Mouse (Mus musculus): ENCODE data around the gene 1110008L16Rik. TPM values are rescaled to one million over a fixed set of nuclear protein-coding genes. Genes with fewer than 3 reads are reported as not detected.
A peak's percentile ranks its signal among the peaks of the same experiment; 100 is the strongest.

Gene 1110008L16Rik
- polyA plus RNA-seq, 1 experiment from 2014 or later, result 13.9 TPM

DNA sequence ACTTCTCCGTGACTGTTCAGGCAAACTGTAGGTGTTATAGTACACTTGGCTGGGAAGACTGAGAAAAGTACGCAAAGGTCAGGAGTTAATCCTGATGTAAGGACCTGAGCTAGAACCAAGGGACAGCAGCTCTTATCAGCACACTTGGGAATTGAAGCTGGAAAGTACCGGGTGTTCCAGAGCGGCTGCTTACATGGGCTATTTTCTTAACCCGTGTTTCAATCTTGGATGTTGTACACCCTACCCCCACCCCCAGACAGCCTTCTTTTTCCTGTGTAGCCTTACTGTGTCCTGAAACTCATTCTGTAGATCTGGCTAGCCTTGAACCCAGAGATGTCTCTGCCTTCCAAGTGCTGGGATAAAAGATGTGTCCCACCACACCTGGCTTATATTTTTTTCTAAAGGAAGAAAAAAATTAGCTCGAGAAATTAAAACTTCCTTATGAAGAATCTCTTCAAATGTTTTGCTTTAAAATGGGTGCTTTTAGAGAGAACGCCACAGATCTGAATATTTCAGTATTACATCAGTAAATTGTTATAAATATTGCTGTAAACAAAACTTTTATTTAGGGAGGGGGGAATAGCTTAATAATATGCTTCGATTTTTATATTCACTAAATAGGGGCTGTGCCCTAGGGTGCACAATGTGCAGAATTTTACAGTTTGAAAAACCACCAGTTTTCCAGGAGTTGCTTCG, 98.3 kb downstream of the 1110008L16Rik start:
- ATAC-seq (ENCODE audit: borderline replicate concordance, extremely low read depth, low FRiP score, low TSS enrichment), result no peak
- H3K4me2 ChIP-seq, result peak overlapping the region; percentile 72
- H3K27ac ChIP-seq, result peak overlapping the region; percentile 93
- WGBS, result 50% methylated on average over 9 of the region's 9 CpGs
- peak overlapping the region; percentile 94 for H3K4me3 ChIP-seq
- peaks cover 17% of the 10 kb centered on the region for H3K4me1 ChIP-seq
- H3K27me3 ChIP-seq, result no peaks in the 10 kb centered on the region
- no peaks in the 10 kb centered on the region for H3K36me3 ChIP-seq
- peak overlapping the region; percentile 59 for H3K9ac ChIP-seq
- no peaks in the 10 kb centered on the region for H3K9me3 ChIP-seq

DNA sequence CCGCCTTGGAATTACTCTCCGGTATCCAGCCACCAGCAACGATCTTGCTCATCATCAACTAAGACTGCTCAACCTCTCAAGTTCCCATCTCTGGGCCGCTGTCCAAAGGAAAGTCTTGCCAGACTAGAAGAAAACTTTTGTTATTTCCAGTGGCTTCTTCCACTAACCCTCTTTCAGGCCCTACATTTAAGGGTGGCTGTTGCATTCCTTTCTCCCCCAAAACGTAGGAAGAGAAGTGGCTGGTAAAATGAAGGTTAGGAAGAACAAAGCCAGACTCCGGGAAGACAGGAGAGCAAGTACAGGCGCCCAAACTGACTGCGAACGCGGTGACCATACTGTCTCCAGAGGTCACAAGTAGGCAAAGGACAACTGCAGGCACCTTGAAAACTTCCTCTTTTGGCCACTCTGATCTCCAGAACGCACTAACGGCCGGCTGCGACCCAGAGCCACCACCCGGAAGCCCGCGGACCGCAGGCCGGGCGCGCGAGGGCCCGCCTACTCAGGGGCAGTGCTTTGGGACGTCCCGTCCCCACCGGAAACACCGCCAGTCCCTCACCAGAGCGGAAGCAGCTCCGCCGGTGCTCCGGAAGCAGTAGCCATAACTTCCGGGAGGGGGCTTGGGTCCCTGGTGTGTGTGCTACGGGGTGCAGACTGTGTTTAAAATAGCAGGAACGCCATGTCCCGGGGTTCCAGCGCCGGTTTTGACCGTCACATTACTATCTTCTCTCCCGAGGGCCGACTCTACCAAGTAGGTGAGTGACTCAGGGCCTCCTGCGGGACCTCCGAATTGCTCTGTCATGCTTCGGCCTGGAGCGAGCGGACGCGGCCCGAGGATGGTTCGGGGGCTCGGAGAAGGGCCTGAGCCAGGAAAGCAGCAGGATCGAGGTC, 99.1 kb downstream of the 1110008L16Rik start:
- Histone ChIP-seq H3K36me3 (no peaks in the 10 kb centered on the region), H3K9ac (peak overlapping the region; percentile 98), H3K4me1 (peaks cover 17% of the 10 kb centered on the region), H3K4me3 (peak overlapping the region; percentile 94), H3K27me3 (no peaks in the 10 kb centered on the region), H3K4me2 (peak overlapping the region; percentile 72), H3K9me3 (no peaks in the 10 kb centered on the region), H3K27ac (peak overlapping the region; percentile 93)
- ATAC-seq (ENCODE audit: borderline replicate concordance, extremely low read depth, low FRiP score, low TSS enrichment), result peak; percentile 100
- under 1% methylated on average over 51 of the region's 51 CpGs for WGBS

DNA sequence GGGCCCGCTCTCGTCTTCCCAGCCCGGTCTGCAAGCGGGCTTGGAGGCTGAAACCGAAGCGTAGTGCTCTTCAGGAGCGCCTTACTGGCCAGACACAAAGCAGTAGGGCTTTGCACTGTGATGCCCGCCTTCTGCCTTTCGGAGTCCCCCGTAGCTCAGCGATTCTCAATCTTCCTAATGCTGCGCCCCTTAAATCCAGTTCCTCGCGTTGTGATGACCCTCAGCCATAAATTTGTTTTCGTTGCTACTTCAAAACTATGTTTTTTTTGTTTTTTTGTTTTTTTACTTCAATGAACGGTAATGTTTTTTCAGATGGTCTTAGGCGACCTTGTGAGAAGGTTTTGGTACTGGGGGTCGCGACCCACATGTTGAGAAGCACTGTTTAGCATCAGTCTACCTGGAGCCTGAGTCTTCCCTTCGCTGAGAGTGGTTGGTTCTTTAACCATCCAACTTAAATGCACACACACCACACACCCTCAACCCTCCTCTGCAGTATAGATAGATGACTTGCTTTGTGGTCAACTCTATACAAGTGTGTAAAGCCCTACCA, 99.8 kb downstream of the 1110008L16Rik start:
- Histone ChIP-seq H3K9ac (peak overlapping the region; percentile 98), H3K4me1 (peaks cover 17% of the 10 kb centered on the region), H3K4me2 (peak overlapping the region; percentile 72), H3K27ac (peak overlapping the region; percentile 93), H3K36me3 (0 out of 2 replicates have a peak, but pooled peaks cover 4% of the 10 kb centered on the region), H3K27me3 (no peaks in the 10 kb centered on the region), H3K4me3 (peak overlapping the region; percentile 94), H3K9me3 (no peaks in the 10 kb centered on the region)
- WGBS, result 1% methylated on average over 20 of the region's 20 CpGs
- 0 out of 2 replicates have a peak, but pooled peaks have one; percentile 6 for ATAC-seq (ENCODE audit: borderline replicate concordance, extremely low read depth, low FRiP score, low TSS enrichment)

DNA sequence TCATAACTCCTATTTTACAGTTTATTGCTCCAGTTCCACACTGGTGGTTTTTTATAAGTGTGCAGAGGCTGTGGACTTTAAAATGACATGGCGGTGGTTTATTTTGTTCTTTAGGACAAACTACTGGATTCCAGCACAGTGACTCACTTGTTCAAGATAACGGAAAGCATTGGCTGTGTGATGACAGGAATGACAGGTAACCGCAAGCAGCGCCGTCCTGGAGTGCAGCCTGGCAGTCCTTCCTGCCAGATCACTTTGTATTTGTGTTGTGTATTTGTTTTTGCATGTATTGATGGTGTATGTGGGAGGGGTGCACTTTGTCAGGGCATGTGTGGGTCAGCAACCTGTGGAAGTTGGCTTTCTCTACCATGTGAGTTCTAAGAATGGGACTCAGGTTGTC, 108.5 kb downstream of the 1110008L16Rik start:
- Histone ChIP-seq H3K4me2 (no peak overlapping the region), H3K4me1 (no peaks in the 10 kb centered on the region), H3K4me3 (no peak overlapping the region), H3K27ac (no peak overlapping the region), H3K9me3 (no peaks in the 10 kb centered on the region), H3K36me3 (peaks cover 48% of the 10 kb centered on the region), H3K9ac (no peak overlapping the region), H3K27me3 (no peaks in the 10 kb centered on the region)
- no peak for ATAC-seq (ENCODE audit: borderline replicate concordance, extremely low read depth, low FRiP score, low TSS enrichment)
- 72% methylated on average over 5 of the region's 5 CpGs for WGBS

DNA sequence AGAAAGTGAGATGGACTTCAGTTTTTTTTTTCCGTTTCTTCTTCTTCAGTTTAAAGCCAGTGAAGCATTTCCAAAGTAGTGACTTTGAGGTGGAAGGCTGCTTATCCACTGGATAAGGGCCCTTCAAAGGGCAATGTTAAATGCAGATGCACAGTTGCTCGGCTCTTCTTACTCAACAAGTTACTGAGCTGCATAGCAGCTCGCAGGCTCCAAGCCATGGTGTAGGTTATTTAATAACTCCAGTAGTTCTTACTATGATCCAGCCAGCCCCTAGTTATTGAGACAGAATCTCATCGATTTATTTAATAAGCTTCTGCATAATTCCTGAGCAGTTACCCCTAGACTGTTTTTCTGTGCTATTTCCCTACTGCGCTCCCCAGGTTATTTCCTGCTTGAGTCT, 115.9 kb downstream of the 1110008L16Rik start:
- Histone ChIP-seq H3K36me3 (peaks cover 80% of the 10 kb centered on the region), H3K27ac (no peak overlapping the region), H3K4me2 (no peak overlapping the region), H3K9me3 (no peaks in the 10 kb centered on the region), H3K4me3 (no peak overlapping the region), H3K27me3 (no peaks in the 10 kb centered on the region), H3K9ac (no peak overlapping the region), H3K4me1 (no peaks in the 10 kb centered on the region)
- ATAC-seq (ENCODE audit: borderline replicate concordance, extremely low read depth, low FRiP score, low TSS enrichment), result no peak
- 93% methylated on average over 5 of the region's 5 CpGs for whole genome bisulfite sequencing

DNA sequence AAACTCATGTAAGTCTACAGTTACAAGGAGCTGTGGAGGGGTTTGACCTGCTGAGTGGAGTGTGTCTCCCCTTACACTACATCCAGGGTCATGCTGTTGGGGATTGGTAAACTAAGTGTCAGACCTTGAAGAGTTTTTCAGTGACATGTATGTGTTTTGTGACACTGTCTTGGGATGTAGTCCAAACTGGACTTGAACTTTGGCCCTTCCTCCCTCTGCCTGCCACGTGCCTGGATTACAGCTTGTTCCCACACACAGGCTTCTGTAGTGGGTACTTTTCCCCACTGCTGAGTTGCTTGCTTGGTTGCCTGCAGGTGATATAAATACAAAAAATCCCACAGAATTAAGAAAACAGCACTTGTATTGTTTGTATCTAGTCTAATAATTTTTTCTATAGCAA, 116.4 kb downstream of the 1110008L16Rik start:
- 62% methylated on average over 1 of the region's 1 CpGs for WGBS

DNA sequence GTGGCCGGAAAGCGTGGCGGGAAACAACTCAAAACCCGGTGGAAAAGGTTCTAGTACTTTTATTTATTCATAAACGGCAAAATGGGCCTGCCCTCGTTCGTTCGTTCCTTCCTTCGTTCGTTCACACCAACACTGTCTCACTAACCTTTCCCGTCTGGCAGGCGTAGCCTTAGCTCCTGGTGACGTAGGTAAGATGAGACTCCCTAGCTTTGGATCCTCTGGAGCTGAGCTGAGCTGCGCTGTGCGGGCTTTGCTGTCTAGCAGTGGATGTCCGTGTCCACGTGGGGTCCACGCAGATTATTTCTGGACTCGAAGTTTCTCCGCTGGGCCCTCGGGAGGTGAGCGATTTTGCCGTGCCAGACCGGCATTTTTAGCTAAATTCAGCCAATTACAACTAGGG, 120.8 kb downstream of the 1110008L16Rik start:
- Histone ChIP-seq H3K4me1 (no peaks in the 10 kb centered on the region), H3K4me2 (no peak overlapping the region), H3K9me3 (no peaks in the 10 kb centered on the region), H3K4me3 (no peak overlapping the region), H3K9ac (no peak overlapping the region), H3K27me3 (no peaks in the 10 kb centered on the region), H3K36me3 (peaks cover 50% of the 10 kb centered on the region), H3K27ac (no peak overlapping the region)
- WGBS, result 91% methylated on average over 24 of the region's 24 CpGs
- no peak for ATAC-seq (ENCODE audit: borderline replicate concordance, extremely low read depth, low FRiP score, low TSS enrichment)

More for the DNA sequence above, 116.4 kb downstream of the 1110008L16Rik start:
- H3K27me3 ChIP-seq, result no peaks in the 10 kb centered on the region
- H3K4me1 ChIP-seq, result no peaks in the 10 kb centered on the region
- no peaks in the 10 kb centered on the region for H3K9me3 ChIP-seq
- H3K36me3 ChIP-seq, result peaks cover 85% of the 10 kb centered on the region
- H3K27ac ChIP-seq, result no peak overlapping the region
- no peak overlapping the region for H3K9ac ChIP-seq
- H3K4me2 ChIP-seq, result no peak overlapping the region
- ATAC-seq (ENCODE audit: borderline replicate concordance, extremely low read depth, low FRiP score, low TSS enrichment), result no peak
- no peak overlapping the region for H3K4me3 ChIP-seq

DNA sequence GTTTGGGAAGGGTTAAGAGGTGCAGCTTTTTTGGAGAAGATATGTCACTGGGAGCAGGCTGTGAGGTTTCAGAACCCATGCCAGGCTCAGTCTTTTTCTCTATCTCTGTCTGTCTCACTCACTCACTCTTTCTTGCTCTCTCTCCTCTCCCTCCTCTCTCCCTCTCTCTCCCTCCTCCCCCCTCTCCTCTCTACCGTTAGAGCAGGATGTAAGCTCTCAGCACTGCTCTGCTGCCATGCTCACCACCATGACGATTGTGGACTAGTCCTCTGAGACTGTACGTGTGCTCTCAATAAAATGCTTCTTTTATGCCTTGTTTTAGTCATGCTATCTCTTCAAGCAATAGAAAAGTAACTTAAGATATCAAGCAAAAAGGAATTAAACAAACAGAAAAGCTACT, 122.7 kb downstream of the 1110008L16Rik start:
- H3K27me3 ChIP-seq, result no peaks in the 10 kb centered on the region
- no peaks in the 10 kb centered on the region for H3K9me3 ChIP-seq
- peaks cover 32% of the 10 kb centered on the region for H3K36me3 ChIP-seq
- H3K27ac ChIP-seq, result no peak overlapping the region
- no peak overlapping the region for H3K4me3 ChIP-seq
- H3K9ac ChIP-seq, result no peak overlapping the region
- no peak overlapping the region for H3K4me2 ChIP-seq
- H3K4me1 ChIP-seq, result no peaks in the 10 kb centered on the region
- peak; percentile 52; the same call in 1 of the 2 replicates for ATAC-seq (ENCODE audit: borderline replicate concordance, extremely low read depth, low FRiP score, low TSS enrichment)
- 18% methylated on average over 3 of the region's 3 CpGs for WGBS

DNA sequence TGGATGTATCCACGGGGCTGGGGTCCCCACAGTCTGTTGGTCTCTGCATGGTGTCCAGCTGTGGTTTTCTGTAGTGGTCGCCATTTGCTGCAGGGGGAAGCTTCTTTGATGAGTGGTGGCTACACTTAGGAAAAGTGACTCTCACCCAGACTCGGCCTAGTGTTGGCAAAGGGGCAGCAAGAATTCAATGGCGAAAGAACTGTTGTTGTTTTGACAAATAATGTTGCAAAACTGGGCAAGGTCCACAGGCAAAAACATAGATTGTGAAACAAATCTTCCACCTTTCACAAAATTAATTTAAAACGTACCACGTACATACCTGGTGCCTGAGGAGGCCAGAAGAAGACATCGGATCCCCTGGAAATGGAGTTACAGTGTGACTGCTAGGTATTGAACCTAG, 126.9 kb downstream of the 1110008L16Rik start:
- H3K4me1 ChIP-seq, result no peaks in the 10 kb centered on the region
- H3K4me3 ChIP-seq, result no peak overlapping the region
- no peak overlapping the region for H3K27ac ChIP-seq
- no peak for ATAC-seq (ENCODE audit: borderline replicate concordance, extremely low read depth, low FRiP score, low TSS enrichment)
- H3K9ac ChIP-seq, result no peak overlapping the region
- H3K4me2 ChIP-seq, result no peak overlapping the region
- H3K9me3 ChIP-seq, result no peaks in the 10 kb centered on the region
- H3K27me3 ChIP-seq, result no peaks in the 10 kb centered on the region
- H3K36me3 ChIP-seq, result no peaks in the 10 kb centered on the region
- WGBS, result 87% methylated on average over 7 of the region's 7 CpGs

DNA sequence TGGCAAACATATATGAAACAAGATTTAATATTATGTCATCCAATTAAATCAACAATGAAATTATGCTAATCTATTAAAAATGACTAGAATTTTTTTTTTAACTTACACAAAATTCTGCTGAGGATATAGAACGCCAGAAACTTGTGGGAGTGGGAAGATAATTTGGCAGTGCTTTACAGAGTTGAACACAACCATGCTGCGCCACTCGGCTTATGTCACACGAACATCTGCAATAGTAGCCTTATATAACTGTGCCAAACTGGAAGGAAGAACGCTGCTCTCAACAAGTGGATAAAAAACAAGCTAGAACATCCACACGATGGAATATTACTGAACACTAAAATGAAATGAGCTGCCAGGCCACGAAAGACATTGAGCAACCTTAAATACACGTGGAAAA, 129.8 kb downstream of the 1110008L16Rik start:
- no peak overlapping the region for H3K27ac ChIP-seq
- H3K36me3 ChIP-seq, result no peaks in the 10 kb centered on the region
- no peak overlapping the region for H3K9ac ChIP-seq
- ATAC-seq (ENCODE audit: borderline replicate concordance, extremely low read depth, low FRiP score, low TSS enrichment), result no peak
- no peaks in the 10 kb centered on the region for H3K27me3 ChIP-seq
- H3K9me3 ChIP-seq, result no peaks in the 10 kb centered on the region
- no peak overlapping the region for H3K4me2 ChIP-seq
- 70% methylated on average over 8 of the region's 8 CpGs for WGBS
- H3K4me1 ChIP-seq, result peaks cover 7% of the 10 kb centered on the region
- no peak overlapping the region for H3K4me3 ChIP-seq

DNA sequence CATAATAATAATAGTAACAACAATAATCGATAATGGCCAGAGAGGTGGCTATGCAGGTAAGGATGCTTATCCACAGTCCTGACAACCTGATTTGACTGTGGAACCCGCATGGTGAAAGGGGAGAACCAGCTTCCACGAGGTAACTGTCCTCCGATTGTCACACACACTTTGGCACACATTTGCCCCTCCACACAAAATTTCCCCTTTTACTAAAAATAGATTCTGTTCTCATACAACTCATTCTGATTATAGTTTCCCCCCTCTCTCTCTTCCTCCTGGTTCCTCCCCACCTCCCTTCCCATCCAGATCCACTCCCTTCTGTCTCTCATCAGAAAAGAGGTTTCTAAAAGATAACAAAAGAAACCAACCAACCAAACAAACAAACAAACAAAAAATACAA, 130.6 kb downstream of the 1110008L16Rik start:
- 78% methylated on average over 4 of the region's 4 CpGs for WGBS
- no peak overlapping the region for H3K4me2 ChIP-seq
- no peak overlapping the region for H3K9ac ChIP-seq
- no peaks in the 10 kb centered on the region for H3K27me3 ChIP-seq
- ATAC-seq (ENCODE audit: borderline replicate concordance, extremely low read depth, low FRiP score, low TSS enrichment), result no peak
- no peak overlapping the region for H3K27ac ChIP-seq
- no peaks in the 10 kb centered on the region for H3K9me3 ChIP-seq
- H3K4me3 ChIP-seq, result no peak overlapping the region
- H3K4me1 ChIP-seq, result peaks cover 9% of the 10 kb centered on the region
- no peaks in the 10 kb centered on the region for H3K36me3 ChIP-seq

All from lung, embryonic 15.5 days (tissue).